Mouse (Mus musculus): ENCODE measurements around the gene Zfp819. TPM values are rescaled to one million over a fixed set of nuclear protein-coding genes. Genes with fewer than 3 reads are reported as not detected.
A peak's percentile ranks its signal among the peaks of the same experiment; 100 is the strongest.

Gene Zfp819
- total and polyA plus RNA-seq, 3 experiments, result 0.05 TPM; not detected in 2

DNA sequence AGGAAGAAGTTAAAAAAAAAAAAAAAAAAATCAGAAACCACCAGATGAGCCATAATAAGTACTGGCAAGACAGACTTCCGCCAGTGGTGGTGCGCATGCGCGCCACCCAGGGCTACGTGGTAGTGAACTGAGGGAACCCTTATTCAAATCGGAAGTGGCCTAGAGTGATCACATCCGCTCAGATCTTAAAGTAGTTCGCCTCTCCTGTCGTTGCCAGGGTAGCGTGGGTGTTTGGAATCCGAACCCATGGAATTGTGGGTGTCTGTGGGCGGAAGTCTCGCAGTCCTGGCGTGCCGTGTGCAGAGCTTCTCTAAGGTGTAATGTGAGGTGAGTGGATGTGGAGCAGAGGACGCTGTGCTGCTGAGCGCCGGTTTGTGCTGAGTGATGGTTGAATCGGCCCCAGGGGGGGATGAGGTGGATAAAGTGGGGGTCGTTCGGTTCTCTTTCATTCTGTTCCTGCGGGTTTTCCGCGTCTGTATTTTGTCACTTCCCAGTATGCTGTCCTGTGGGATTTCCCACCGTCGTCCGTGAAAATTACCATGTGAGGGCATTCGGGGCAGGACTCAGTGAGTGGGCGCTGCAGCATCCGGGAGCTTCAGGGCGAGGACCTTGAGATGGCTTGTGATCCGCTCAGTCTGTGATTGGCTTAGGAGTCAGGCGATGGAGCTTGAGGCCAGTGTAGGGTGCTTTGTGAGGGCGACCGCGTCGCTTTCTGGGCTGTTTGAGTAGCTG, 27.4 kb upstream of the Zfp819 start, which contains the start of gene Zfp719:
Zfp719 (plus strand) TSS at position 171 of the 732 bp plus-strand sequence.
- DNase-seq (ENCODE audit: low spot score) (peak; percentile 40), ATAC-seq (ENCODE audit: extremely low read depth, insufficient number of reproducible peaks, low FRiP score, poor library complexity, severe bottlenecking) (peak; percentile 90)
- Histone ChIP-seq H3K4me3 (ENCODE audit: low read depth, low read length) (peak within 1 kb of the TSS; percentile 74), H3K36me3 (replicated peaks) (peaks cover 13% of the 10 kb centered on the region), H3K4me1 (ENCODE audit: insufficient read depth, low read depth, low read length) (peaks cover 10% of the 10 kb centered on the region), H3K27me3 (ENCODE audit: insufficient read depth, low read length) (no peaks in the 10 kb centered on the region), H3K9me3 (replicated peaks) (no peaks in the 10 kb centered on the region)
- TF ChIP-seq TAL1 (conservative IDR thresholded peaks at IDR 0.05; ENCODE audit: low read depth, low read length) (no peak), GATA1 (IDR thresholded peaks at IDR 0.05; ENCODE audit: borderline replicate concordance, low read length) (no peak), POLR2AphosphoS5 (IDR thresholded peaks at IDR 0.05; ENCODE audit: insufficient replicate concordance, low read depth, low read length) (no peak), CTCF (IDR thresholded peaks at IDR 0.05; ENCODE audit: low read depth, low read length) (no peak)

DNA sequence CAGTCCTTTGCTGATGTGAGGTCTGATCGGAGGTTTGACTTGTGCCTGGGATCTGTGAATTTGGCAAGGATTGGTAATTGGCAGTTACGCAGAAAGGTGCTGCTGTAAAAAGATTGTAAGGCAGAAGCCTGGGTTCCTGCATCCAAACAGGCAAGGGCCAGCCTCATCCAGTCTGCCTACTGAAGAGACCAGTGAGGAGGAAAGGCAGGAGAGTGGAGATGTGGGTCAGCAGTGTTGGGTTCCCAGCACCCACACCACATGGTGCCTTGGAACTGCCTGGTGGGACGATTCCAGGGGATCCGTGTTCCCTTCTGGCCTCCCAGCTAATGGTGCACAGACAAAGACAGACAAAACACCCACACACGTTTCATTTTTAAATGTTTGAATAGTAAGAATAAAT, 26.4 kb upstream of the Zfp819 start:
- ATAC-seq (ENCODE audit: extremely low read depth, insufficient number of reproducible peaks, low FRiP score, poor library complexity, severe bottlenecking) (no peak), DNase-seq (ENCODE audit: low spot score) (no peak)
- Histone ChIP-seq H3K4me1 (ENCODE audit: insufficient read depth, low read depth, low read length) (peaks cover 10% of the 10 kb centered on the region), H3K9me3 (replicated peaks) (no peaks in the 10 kb centered on the region), H3K27me3 (ENCODE audit: insufficient read depth, low read length) (no peaks in the 10 kb centered on the region), H3K36me3 (replicated peaks) (peaks cover 20% of the 10 kb centered on the region), H3K4me3 (ENCODE audit: low read depth, low read length) (peak overlapping the region; percentile 57; the same call in 1 of the 2 replicates)
- TF ChIP-seq CTCF (IDR thresholded peaks at IDR 0.05; ENCODE audit: low read depth, low read length), result no peak
- TF ChIP-seq POLR2AphosphoS5 (IDR thresholded peaks at IDR 0.05; ENCODE audit: insufficient replicate concordance, low read depth, low read length), result no peak
- no peak for TF ChIP-seq GATA1 (IDR thresholded peaks at IDR 0.05; ENCODE audit: borderline replicate concordance, low read length)
- TF ChIP-seq GATA2 (IDR thresholded peaks at IDR 0.05; ENCODE audit: borderline replicate concordance, low read depth, low read length), result no peak
- TF ChIP-seq TAL1 (conservative IDR thresholded peaks at IDR 0.05; ENCODE audit: low read depth, low read length), result no peak

- Histone ChIP-seq H3K27me3 (ENCODE audit: insufficient read depth, low read length) (no peaks in the 10 kb centered on the region), H3K9me3 (replicated peaks) (no peaks in the 10 kb centered on the region), H3K4me1 (ENCODE audit: insufficient read depth, low read depth, low read length) (peaks cover 10% of the 10 kb centered on the region), H3K4me3 (ENCODE audit: low read depth, low read length) (no peak overlapping the region), H3K36me3 (replicated peaks) (peaks cover 54% of the 10 kb centered on the region)
- no peak for ATAC-seq (ENCODE audit: extremely low read depth, insufficient number of reproducible peaks, low FRiP score, poor library complexity, severe bottlenecking)
- DNase-seq (ENCODE audit: low spot score), result no peak
- 0 out of 2 replicates have a peak, but pooled peaks have one; percentile 5 for TF ChIP-seq CTCF (IDR thresholded peaks at IDR 0.05; ENCODE audit: low read depth, low read length)
- TF ChIP-seq TAL1 (conservative IDR thresholded peaks at IDR 0.05; ENCODE audit: low read depth, low read length), result no peak
Observed at GRCm38 (mm10) chr7:43584790-43585189, 22.2 kb upstream of the Zfp819 start.

DNA sequence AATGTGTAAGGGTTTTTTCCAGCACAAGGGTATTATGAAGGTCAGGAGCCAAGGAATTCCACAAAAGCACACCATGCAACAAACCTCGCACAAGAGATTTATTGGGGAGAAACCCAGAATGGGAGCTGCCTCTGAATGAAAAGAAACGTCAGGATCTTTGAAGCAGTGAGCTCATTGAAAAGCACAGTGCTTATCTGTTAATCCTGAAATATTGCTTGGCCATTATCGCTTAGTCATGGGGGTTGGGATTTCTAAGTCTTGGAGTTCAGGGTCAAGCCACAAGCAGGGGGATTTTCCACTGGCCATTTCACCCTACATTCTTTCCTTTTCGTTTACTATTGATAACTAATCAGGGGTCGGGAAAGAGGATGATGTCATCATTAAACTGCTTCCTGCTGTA, 5.1 kb upstream of the Zfp819 start:
- Histone ChIP-seq H3K9me3 (replicated peaks) (no peaks in the 10 kb centered on the region), H3K27me3 (ENCODE audit: insufficient read depth, low read length) (peaks cover 2% of the 10 kb centered on the region; the same call in 1 of the 2 replicates), H3K4me1 (ENCODE audit: insufficient read depth, low read depth, low read length) (no peaks in the 10 kb centered on the region), H3K4me3 (ENCODE audit: low read depth, low read length) (no peak overlapping the region), H3K36me3 (replicated peaks) (no peaks in the 10 kb centered on the region)
- no peak for ATAC-seq (ENCODE audit: extremely low read depth, insufficient number of reproducible peaks, low FRiP score, poor library complexity, severe bottlenecking)
- TF ChIP-seq CTCF (IDR thresholded peaks at IDR 0.05; ENCODE audit: low read depth, low read length) (no peak), POLR2AphosphoS5 (IDR thresholded peaks at IDR 0.05; ENCODE audit: insufficient replicate concordance, low read depth, low read length) (no peak), GATA1 (IDR thresholded peaks at IDR 0.05; ENCODE audit: borderline replicate concordance, low read length) (no peak), TAL1 (conservative IDR thresholded peaks at IDR 0.05; ENCODE audit: low read depth, low read length) (no peak), GATA2 (IDR thresholded peaks at IDR 0.05; ENCODE audit: borderline replicate concordance, low read depth, low read length) (no peak)
- no peak for DNase-seq (ENCODE audit: low spot score)

GRCm38 (mm10) chr7:43607743-43608287, 846 bp downstream of the Zfp819 start:
- H3K27me3 ChIP-seq (ENCODE audit: insufficient read depth, low read length), result no peaks in the 10 kb centered on the region
- DNase-seq (ENCODE audit: low spot score) (no peak), ATAC-seq (ENCODE audit: extremely low read depth, insufficient number of reproducible peaks, low FRiP score, poor library complexity, severe bottlenecking) (no peak)
- no peaks in the 10 kb centered on the region for H3K9me3 ChIP-seq (replicated peaks)
- H3K4me3 ChIP-seq (ENCODE audit: low read depth, low read length), result no peak overlapping the region
- H3K4me1 ChIP-seq (ENCODE audit: insufficient read depth, low read depth, low read length), result no peaks in the 10 kb centered on the region
- no peaks in the 10 kb centered on the region for H3K36me3 ChIP-seq (replicated peaks)
- no peak for TF ChIP-seq POLR2AphosphoS5 (IDR thresholded peaks at IDR 0.05; ENCODE audit: insufficient replicate concordance, low read depth, low read length)
- TF ChIP-seq TAL1 (conservative IDR thresholded peaks at IDR 0.05; ENCODE audit: low read depth, low read length), result no peak
- TF ChIP-seq CTCF (IDR thresholded peaks at IDR 0.05; ENCODE audit: low read depth, low read length), result no peak
- TF ChIP-seq GATA1 (IDR thresholded peaks at IDR 0.05; ENCODE audit: borderline replicate concordance, low read length), result no peak
- no peak for TF ChIP-seq GATA2 (IDR thresholded peaks at IDR 0.05; ENCODE audit: borderline replicate concordance, low read depth, low read length)

DNA sequence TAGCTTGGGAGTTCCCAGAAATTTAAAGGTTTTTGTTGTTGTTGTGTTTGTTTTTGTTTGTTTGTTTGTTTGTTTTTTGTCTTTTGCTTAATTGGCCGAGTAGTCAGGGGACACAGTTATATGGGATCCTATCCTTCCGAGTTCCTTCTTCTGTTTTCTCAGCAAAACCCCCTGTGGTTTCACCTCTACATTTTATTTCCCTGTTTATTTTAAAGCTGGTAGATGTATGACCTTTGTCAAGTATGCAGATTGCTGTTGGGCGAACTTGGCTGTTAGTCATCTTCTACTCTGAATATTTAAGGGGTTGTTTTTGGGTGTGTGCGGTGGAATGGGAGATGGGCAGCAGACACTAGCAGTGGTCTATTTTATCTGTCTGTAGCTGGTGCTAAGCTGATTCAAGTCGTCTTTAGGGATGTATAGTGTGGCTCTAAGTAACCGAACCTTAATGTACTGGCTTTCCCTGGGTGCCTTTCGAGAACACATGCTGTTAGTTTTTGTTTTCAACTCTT, 1.4 kb downstream of the Zfp819 start:
- DNase-seq (ENCODE audit: low spot score) (no peak), ATAC-seq (ENCODE audit: extremely low read depth, insufficient number of reproducible peaks, low FRiP score, poor library complexity, severe bottlenecking) (no peak)
- no peak for TF ChIP-seq GATA2 (IDR thresholded peaks at IDR 0.05; ENCODE audit: borderline replicate concordance, low read depth, low read length)
- TF ChIP-seq POLR2AphosphoS5 (IDR thresholded peaks at IDR 0.05; ENCODE audit: insufficient replicate concordance, low read depth, low read length), result no peak
- TF ChIP-seq CTCF (IDR thresholded peaks at IDR 0.05; ENCODE audit: low read depth, low read length), result no peak
- no peak for TF ChIP-seq TAL1 (conservative IDR thresholded peaks at IDR 0.05; ENCODE audit: low read depth, low read length)
- TF ChIP-seq GATA1 (IDR thresholded peaks at IDR 0.05; ENCODE audit: borderline replicate concordance, low read length), result no peak

More for the DNA sequence above, 1.4 kb downstream of the Zfp819 start:
- H3K27me3 ChIP-seq (ENCODE audit: insufficient read depth, low read length), result no peaks in the 10 kb centered on the region
- no peaks in the 10 kb centered on the region for H3K4me1 ChIP-seq (ENCODE audit: insufficient read depth, low read depth, low read length)
- H3K4me3 ChIP-seq (ENCODE audit: low read depth, low read length), result no peak overlapping the region
- H3K9me3 ChIP-seq (replicated peaks), result no peaks in the 10 kb centered on the region
- H3K36me3 ChIP-seq (replicated peaks), result no peaks in the 10 kb centered on the region

Data from G1E (cell line).